Mouse (Mus musculus): ENCODE results near the gene Zfhx3. TPM values are rescaled to one million over a fixed set of nuclear protein-coding genes. Genes with fewer than 3 reads are reported as not detected.
A peak's percentile ranks its signal among the peaks of the same experiment; 100 is the strongest.

Gene Zfhx3
- total RNA-seq, 2 experiments from 2014 or later: 4.3 to 4.6 TPM

GRCm38 (mm10) chr8:108780766-108781165 is 838.3 kb downstream of the Zfhx3 start:
- DNase-seq (ENCODE audit: low spot score in 2 of 2): no peak
- no peak for TF ChIP-seq CTCF (conservative IDR thresholded peaks at IDR 0.05)
- H3K4me3 ChIP-seq: no peak overlapping the region
- H3K27ac ChIP-seq: no peak overlapping the region

GRCm38 (mm10) chr8:108781192-108781591 is 838.7 kb downstream of the Zfhx3 start:
- no peak for TF ChIP-seq CTCF (conservative IDR thresholded peaks at IDR 0.05)
- DNase-seq (ENCODE audit: low spot score in 2 of 2): no peak
- Histone ChIP-seq H3K27ac (no peak overlapping the region), H3K4me3 (no peak overlapping the region)

GRCm38 (mm10) chr8:108783155-108783554 is 840.7 kb downstream of the Zfhx3 start:
- no peak overlapping the region for H3K4me3 ChIP-seq
- no peak for TF ChIP-seq CTCF (conservative IDR thresholded peaks at IDR 0.05)
- H3K27ac ChIP-seq: no peak overlapping the region
- DNase-seq (ENCODE audit: low spot score in 2 of 2): no peak

- no peak for TF ChIP-seq CTCF (conservative IDR thresholded peaks at IDR 0.05)
- H3K4me3 ChIP-seq: no peak overlapping the region
- DNase-seq (ENCODE audit: low spot score in 2 of 2): no peak
- H3K27ac ChIP-seq: no peak overlapping the region
Observed at GRCm38 (mm10) chr8:108788156-108788761, 845.8 kb downstream of the Zfhx3 start.

GRCm38 (mm10) chr8:108788762-108789157 is 846.3 kb downstream of the Zfhx3 start:
- Histone ChIP-seq H3K4me3 (no peak overlapping the region), H3K27ac (no peak overlapping the region)
- no peak for DNase-seq (ENCODE audit: low spot score in 2 of 2)
- no peak for TF ChIP-seq CTCF (conservative IDR thresholded peaks at IDR 0.05)

- Histone ChIP-seq H3K4me3 (no peak overlapping the region), H3K27ac (no peak overlapping the region)
- DNase-seq (ENCODE audit: low spot score in 2 of 2): peak; percentile 55 to 67
- TF ChIP-seq CTCF (conservative IDR thresholded peaks at IDR 0.05): peak; percentile 86
Observed at GRCm38 (mm10) chr8:108790559-108791293, 848.3 kb downstream of the Zfhx3 start.

GRCm38 (mm10) chr8:108796076-108796475 is 853.6 kb downstream of the Zfhx3 start:
- no peak overlapping the region for H3K27ac ChIP-seq
- no peak overlapping the region for H3K4me3 ChIP-seq
- TF ChIP-seq CTCF (conservative IDR thresholded peaks at IDR 0.05): no peak
- DNase-seq (ENCODE audit: low spot score in 2 of 2): no peak

- no peak for DNase-seq (ENCODE audit: low spot score in 2 of 2)
- H3K27ac ChIP-seq: no peak overlapping the region
- TF ChIP-seq CTCF (conservative IDR thresholded peaks at IDR 0.05): no peak
- H3K4me3 ChIP-seq: no peak overlapping the region
Observed at GRCm38 (mm10) chr8:108796882-108797281, 854.4 kb downstream of the Zfhx3 start.

GRCm38 (mm10) chr8:108798012-108798411 is 855.6 kb downstream of the Zfhx3 start:
- DNase-seq (ENCODE audit: low spot score in 2 of 2): peak in 1 of 2 experiments; percentile 27
- Histone ChIP-seq H3K4me3 (no peak overlapping the region), H3K27ac (no peak overlapping the region)
- no peak for TF ChIP-seq CTCF (conservative IDR thresholded peaks at IDR 0.05)

GRCm38 (mm10) chr8:108799250-108799649 is 856.8 kb downstream of the Zfhx3 start:
- Histone ChIP-seq H3K4me3 (no peak overlapping the region), H3K27ac (no peak overlapping the region)
- no peak for TF ChIP-seq CTCF (conservative IDR thresholded peaks at IDR 0.05)
- no peak for DNase-seq (ENCODE audit: low spot score in 2 of 2)

- H3K27ac ChIP-seq: no peak overlapping the region
- TF ChIP-seq CTCF (conservative IDR thresholded peaks at IDR 0.05): no peak
- DNase-seq (ENCODE audit: low spot score in 2 of 2): no peak
- H3K4me3 ChIP-seq: no peak overlapping the region
Observed at GRCm38 (mm10) chr8:108800357-108800756, 857.9 kb downstream of the Zfhx3 start.

- Histone ChIP-seq H3K27ac (no peak overlapping the region), H3K4me3 (no peak overlapping the region)
- no peak for TF ChIP-seq CTCF (conservative IDR thresholded peaks at IDR 0.05)
- no peak for DNase-seq (ENCODE audit: low spot score in 2 of 2)
Observed at GRCm38 (mm10) chr8:108803017-108803416, 860.6 kb downstream of the Zfhx3 start.

- Histone ChIP-seq H3K27ac (no peak overlapping the region), H3K4me3 (no peak overlapping the region)
- no peak for DNase-seq (ENCODE audit: low spot score in 2 of 2)
- no peak for TF ChIP-seq CTCF (conservative IDR thresholded peaks at IDR 0.05)
Observed at GRCm38 (mm10) chr8:108811694-108812093, 869.2 kb downstream of the Zfhx3 start.

- no peak overlapping the region for H3K27ac ChIP-seq
- TF ChIP-seq CTCF (conservative IDR thresholded peaks at IDR 0.05): no peak
- no peak overlapping the region for H3K4me3 ChIP-seq
- no peak for DNase-seq (ENCODE audit: low spot score in 2 of 2)
Observed at GRCm38 (mm10) chr8:108813375-108813774, 870.9 kb downstream of the Zfhx3 start.

Measured in layer of hippocampus, adult 2 months (tissue).